Mouse (Mus musculus) hindbrain, embryonic 14.5 days (tissue): ENCODE results near the gene Naa15. TPM values are rescaled to one million over a fixed set of nuclear protein-coding genes. Genes with fewer than 3 reads are reported as not detected.

Experiments
- ATAC-seq: fragments of 200-750 bp; cut with Nextera tagmentation; 2 replicates; pipeline ENCODE4 v1.8.0; 2017; ENCODE audit warnings: moderate number of reproducible peaks, mild to moderate bottlenecking, moderate TSS enrichment, moderate library complexity; ENCODE audit not compliant: low FRiP score
- DNase-seq: peaks from one replicate; pipeline ENCODE4 v3.0.0-alpha.2; 2015; ENCODE audit warnings: low spot score
- H3K27ac ChIP-seq: fragments of 300-500 bp; sonication (generic); 2 replicates; pipeline ENCODE4 v1.5.1; 2014; ENCODE audit warnings: mild to moderate bottlenecking, moderate library complexity
- H3K27me3 ChIP-seq: fragments of 300-500 bp; sonication (generic); 2 replicates; pipeline ENCODE4 v1.6.1; 2014; ENCODE audit warnings: mild to moderate bottlenecking, low read length, mixed read lengths; ENCODE audit not compliant: control insufficient read depth, insufficient read depth
- H3K36me3 ChIP-seq: fragments of 300-500 bp; sonication (generic); replicated peaks from 2 replicates; pipeline ENCODE4 v1.6.1; 2014; ENCODE audit not compliant: control insufficient read depth, insufficient read depth
- H3K4me1 ChIP-seq: fragments of 300-500 bp; sonication (generic); replicated peaks from 2 replicates; pipeline ENCODE4 v1.6.1; 2014; ENCODE audit warnings: antibody characterized with exemption, low read length, mixed read lengths; ENCODE audit not compliant: control insufficient read depth, insufficient read depth
- H3K4me2 ChIP-seq: fragments of 300-500 bp; sonication (generic); replicated peaks from 2 replicates; pipeline ENCODE4 v1.6.1; 2014; ENCODE audit warnings: mild to moderate bottlenecking, moderate library complexity
- H3K4me3 ChIP-seq: fragments of 300-500 bp; sonication (generic); replicated peaks from 2 replicates; pipeline ENCODE4 v1.5.1; 2014; ENCODE audit warnings: mild to moderate bottlenecking, low read length
- H3K9ac ChIP-seq: fragments of 300-500 bp; sonication (generic); 2 replicates; pipeline ENCODE4 v1.6.1; 2014
- H3K9me3 ChIP-seq: fragments of 300-500 bp; sonication (generic); 2 replicates; pipeline ENCODE4 v1.6.1; 2016; ENCODE audit warnings: low read length; ENCODE audit not compliant: control insufficient read depth
- WGBS: fragments of 180-500 bp; shearing (Covaris S2); extraction: QIAGEN DNeasy Blood & Tissue Kit; methylation state at CpG from one replicate; pipeline ENCODE4 v1.1.7; 2014; 5-methylcytosine and 5-hydroxymethylcytosine counted together
- polyA plus RNA-seq: library from polyadenylated mRNA; unstranded; fragments of >200 nt; fragmentation: Nextera tagmentation; extraction: Ambion mirVana; gene quantifications from 2 replicates; pipeline ENCODE4 v1.2.1, GENCODE M21; 2014

Naa15 gene
- polyA plus RNA-seq, 1 experiment from 2014 or later: 38.8 TPM

- ATAC-seq (no peak), DNase-seq (no peak)
- Histone ChIP-seq H3K36me3 (peaks cover 53% of the 10 kb centered on the region), H3K4me2 (no peak overlapping the region), H3K4me3 (no peak overlapping the region), H3K27ac (no peak overlapping the region), H3K27me3 (no peaks in the 10 kb centered on the region), H3K9me3 (no peaks in the 10 kb centered on the region), H3K9ac (no peak overlapping the region), H3K4me1 (no peaks in the 10 kb centered on the region)
- WGBS: 88% methylated on average over 4 of the region's 4 CpGs
Observed at GRCm38 (mm10) chr3:51475706-51476105, 60.8 kb downstream of the Naa15 start.

DNA sequence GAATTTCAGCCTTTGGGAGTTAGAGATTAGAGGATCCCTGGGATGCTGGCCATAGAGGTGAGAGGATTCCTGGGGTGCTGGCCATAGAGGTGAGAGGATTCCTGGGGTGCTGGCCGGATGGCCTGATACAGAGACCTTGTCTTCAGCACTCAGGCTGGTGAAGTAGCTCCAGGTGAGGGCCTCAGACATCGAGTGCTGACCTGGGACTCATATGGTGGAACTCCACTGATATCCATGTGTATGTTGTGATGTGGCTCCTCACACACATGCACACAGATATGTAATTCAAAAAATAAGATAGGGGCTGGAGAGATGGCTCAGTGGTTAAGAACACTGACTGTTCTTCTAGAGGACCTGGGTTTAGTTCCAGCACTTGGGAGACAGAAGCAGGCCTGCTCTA is 64.9 kb downstream of the Naa15 start:
- H3K4me2 ChIP-seq: no peak overlapping the region
- no peak overlapping the region for H3K4me3 ChIP-seq
- peaks cover 12% of the 10 kb centered on the region; the same call in 1 of the 2 replicates for H3K36me3 ChIP-seq
- no peaks in the 10 kb centered on the region for H3K27me3 ChIP-seq
- no peak for ATAC-seq
- H3K9me3 ChIP-seq: no peaks in the 10 kb centered on the region
- 46% methylated on average over 2 of the region's 2 CpGs for WGBS
- DNase-seq: no peak
- H3K9ac ChIP-seq: no peak overlapping the region
- no peak overlapping the region for H3K27ac ChIP-seq
- peaks cover 3% of the 10 kb centered on the region; the same call in 1 of the 2 replicates for H3K4me1 ChIP-seq

- Histone ChIP-seq H3K9me3 (no peaks in the 10 kb centered on the region), H3K9ac (no peak overlapping the region), H3K4me2 (no peak overlapping the region), H3K27me3 (no peaks in the 10 kb centered on the region), H3K27ac (no peak overlapping the region), H3K4me1 (peaks cover 15% of the 10 kb centered on the region), H3K36me3 (peaks cover under 1% of the 10 kb centered on the region; the same call in 1 of the 2 replicates), H3K4me3 (no peak overlapping the region)
- ATAC-seq: no peak
- DNase-seq: peak; percentile 83
Observed at GRCm38 (mm10) chr3:51481059-51481458, 66.1 kb downstream of the Naa15 start.

GRCm38 (mm10) chr3:51481881-51482280 is 66.9 kb downstream of the Naa15 start:
- Histone ChIP-seq H3K9me3 (no peaks in the 10 kb centered on the region), H3K27ac (no peak overlapping the region), H3K36me3 (no peaks in the 10 kb centered on the region), H3K9ac (no peak overlapping the region), H3K4me3 (no peak overlapping the region), H3K27me3 (no peaks in the 10 kb centered on the region), H3K4me1 (peaks cover 15% of the 10 kb centered on the region), H3K4me2 (no peak overlapping the region)
- 62% methylated on average over 3 of the region's 3 CpGs for WGBS
- DNase-seq (no peak), ATAC-seq (no peak)

DNA sequence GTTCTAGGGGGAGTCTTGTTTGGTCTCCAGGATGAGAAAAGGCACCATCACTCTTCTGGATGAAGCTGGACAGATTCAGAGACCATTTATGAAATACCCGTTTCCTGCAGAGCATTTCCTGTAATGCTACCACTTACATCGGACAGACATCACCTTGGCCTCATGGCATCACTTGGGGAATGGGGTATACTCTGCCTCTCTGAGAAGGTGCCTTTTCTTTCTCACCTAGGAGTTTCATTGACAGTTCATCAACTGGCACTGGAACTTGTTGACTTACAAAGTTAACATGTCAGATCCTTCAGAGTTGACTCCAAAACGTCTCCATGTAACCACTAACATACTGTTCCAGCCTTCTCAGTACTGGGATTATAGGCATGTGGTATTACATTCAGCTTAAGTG is 67.8 kb downstream of the Naa15 start:
- Histone ChIP-seq H3K27ac (no peak overlapping the region), H3K9ac (peak overlapping the region; percentile 78), H3K9me3 (no peaks in the 10 kb centered on the region), H3K4me2 (peak overlapping the region; percentile 75), H3K4me1 (peaks cover 15% of the 10 kb centered on the region), H3K36me3 (no peaks in the 10 kb centered on the region), H3K4me3 (peak overlapping the region; percentile 68; the same call in 1 of the 2 replicates), H3K27me3 (no peaks in the 10 kb centered on the region)
- ATAC-seq (no peak), DNase-seq (no peak)
- WGBS: 78% methylated on average over 3 of the region's 3 CpGs

- H3K36me3 ChIP-seq: no peaks in the 10 kb centered on the region
- peak; percentile 97 for DNase-seq
- H3K4me1 ChIP-seq: peaks cover 15% of the 10 kb centered on the region
- H3K9ac ChIP-seq: peak within 1 kb of the TSS; percentile 78
- under 1% methylated on average over 65 of the region's 70 CpGs for WGBS
- H3K9me3 ChIP-seq: no peaks in the 10 kb centered on the region
- peak within 1 kb of the TSS; percentile 88 for H3K27ac ChIP-seq
- peak; percentile 95 for ATAC-seq
- peak within 1 kb of the TSS; percentile 75 for H3K4me2 ChIP-seq
- peak within 1 kb of the TSS; percentile 68 for H3K4me3 ChIP-seq
- no peaks in the 10 kb centered on the region for H3K27me3 ChIP-seq
Observed at GRCm38 (mm10) chr3:51483741-51484359, 68.9 kb downstream of the Naa15 start, which contains the start of gene Rab33b. TSS of gene Rab33b (plus strand) at chr3:51483920.

- ATAC-seq (peak; percentile 47), DNase-seq (no peak)
Observed at GRCm38 (mm10) chr3:51484370-51484769, 69.4 kb downstream of the Naa15 start.

DNA sequence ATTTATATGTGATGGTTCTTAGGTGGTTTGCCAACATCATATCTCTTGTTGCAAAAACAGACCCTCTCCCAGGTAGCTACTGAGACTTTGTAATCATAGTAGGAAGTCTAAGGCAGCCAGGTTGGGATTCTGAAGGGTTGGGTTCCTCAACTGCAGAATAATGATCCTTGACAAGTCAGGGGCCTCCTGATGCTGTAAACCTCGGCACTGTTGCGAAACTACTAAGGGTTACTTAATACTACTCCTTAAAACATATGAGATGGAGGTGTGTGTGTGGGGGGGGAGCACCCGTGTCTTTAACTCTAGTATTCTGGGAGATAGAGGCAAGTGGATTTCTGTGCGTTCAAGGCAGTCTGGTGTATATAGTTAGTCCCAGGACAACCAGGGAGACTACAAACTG is 70.4 kb downstream of the Naa15 start:
- Histone ChIP-seq H3K9ac (peak overlapping the region; percentile 78; the same call in 1 of the 2 replicates), H3K36me3 (no peaks in the 10 kb centered on the region), H3K9me3 (no peaks in the 10 kb centered on the region), H3K4me1 (peaks cover 15% of the 10 kb centered on the region), H3K27me3 (no peaks in the 10 kb centered on the region), H3K4me2 (peak overlapping the region; percentile 75), H3K27ac (no peak overlapping the region), H3K4me3 (peak overlapping the region; percentile 68)
- DNase-seq (no peak), ATAC-seq (no peak)
- WGBS: 85% methylated on average over 4 of the region's 4 CpGs

More at GRCm38 (mm10) chr3:51484370-51484769, 69.4 kb downstream of the Naa15 start:
- Histone ChIP-seq H3K36me3 (no peaks in the 10 kb centered on the region), H3K4me1 (peaks cover 15% of the 10 kb centered on the region), H3K4me3 (peak overlapping the region; percentile 68), H3K4me2 (peak overlapping the region; percentile 75), H3K27ac (peak overlapping the region; percentile 88), H3K9ac (peak overlapping the region; percentile 78), H3K27me3 (no peaks in the 10 kb centered on the region), H3K9me3 (no peaks in the 10 kb centered on the region)
- WGBS: under 1% methylated on average over 33 of the region's 33 CpGs

DNA sequence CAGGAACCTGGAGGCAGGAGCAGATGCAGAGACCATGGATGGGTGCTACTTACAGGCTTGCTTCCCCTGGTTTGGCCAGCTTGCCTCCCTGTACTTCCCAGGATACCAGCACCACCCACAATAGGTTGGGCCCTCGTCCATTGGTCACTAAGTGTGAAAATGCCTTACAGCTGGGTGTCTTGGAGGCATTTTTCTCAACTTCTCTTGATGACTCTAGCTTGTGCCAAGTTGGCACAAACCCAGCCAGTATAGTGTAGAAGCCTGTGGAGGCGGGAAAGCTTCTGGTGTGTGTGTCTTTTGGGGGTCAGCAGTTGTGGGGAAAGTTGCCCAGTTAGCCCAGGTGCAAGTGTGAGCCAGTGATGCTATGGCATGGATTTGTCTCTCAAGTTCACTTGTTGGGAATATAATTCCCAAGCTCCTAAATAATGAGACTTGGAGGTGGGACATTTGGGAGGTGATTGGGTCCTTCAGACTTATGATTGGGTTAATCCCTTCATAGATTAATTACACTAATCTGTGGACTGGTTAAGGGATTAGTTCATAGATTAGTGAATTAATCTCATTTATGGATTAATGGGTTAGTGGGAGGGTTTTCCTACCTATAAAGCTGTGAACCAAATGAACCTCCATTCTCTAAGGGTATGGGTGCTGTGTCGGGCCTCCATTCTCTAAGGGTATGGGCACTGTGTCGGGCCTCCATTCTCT is 71.7 kb downstream of the Naa15 start:
- Histone ChIP-seq H3K27ac (no peak overlapping the region), H3K36me3 (no peaks in the 10 kb centered on the region), H3K4me3 (no peak overlapping the region), H3K4me2 (no peak overlapping the region), H3K27me3 (no peaks in the 10 kb centered on the region), H3K9ac (no peak overlapping the region), H3K4me1 (peaks cover 15% of the 10 kb centered on the region), H3K9me3 (no peaks in the 10 kb centered on the region)
- ATAC-seq: no peak
- DNase-seq: no peak
- 80% methylated on average over 4 of the region's 4 CpGs for WGBS
